Mouse (Mus musculus): ENCODE data around the gene Stn1.

DNA sequence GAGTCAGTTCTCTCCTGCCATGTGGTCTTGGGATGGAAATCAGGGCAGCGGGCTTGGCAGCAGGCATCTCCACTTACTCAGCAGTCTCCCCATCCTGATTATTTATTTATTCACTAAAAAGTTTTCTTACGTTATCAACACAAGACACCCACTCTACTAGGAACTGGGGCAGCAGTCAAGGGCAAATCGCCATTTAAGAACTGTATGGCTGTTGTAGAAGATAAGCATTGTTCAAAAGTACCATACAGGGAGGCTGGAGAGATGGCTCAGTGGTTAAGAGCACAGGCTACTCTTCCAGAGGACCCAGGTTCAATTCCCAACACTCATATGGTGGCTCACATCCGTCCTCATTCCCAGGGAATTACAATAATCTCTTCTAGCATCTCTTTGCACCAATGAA is 65.5 kb downstream of the Stn1 start:
- TF ChIP-seq CTCF (IDR thresholded peaks at IDR 0.05; ENCODE audit: borderline replicate concordance, insufficient read depth, low read length) (no peak), POLR2A (IDR thresholded peaks at IDR 0.05; ENCODE audit: low read depth, low read length) (no peak)

Data from embryonic fibroblast, embryonic 13.5 days (primary cell).